Comparison of ENCODE assay signal across 18 mouse cellular contexts in genomic region chrX:77765153-77765552, GRCm38 (mm10). TPM values are rescaled to one million over a fixed set of nuclear protein-coding genes. Genes with fewer than 3 reads are reported as not detected.
DNase-seq lines count a peak whose midpoint lies in the region; ATAC-seq and TF ChIP-seq lines count a peak whose summit lies in the region.
"Had no signal": no experiment of that assay in that cellular context is flagged by ENCODE, and none has a peak within 500 bp of the region (broad histone marks: within the 10 kb centered on the region; RNA-seq: fewer than 3 reads in every experiment).

No protein-coding gene starts in this region.

- POLR2A ChIA-PET in Patski (lab: Charles Lee), result no interaction called here

- H3K27ac ChIP-seq in kidney, adult 2 months (ENCODE audit: insufficient read depth, low read depth, low read length), result no peak overlapping the region
- H3K27ac ChIP-seq: embryonic facial prominence, embryonic 10.5 days; embryonic facial prominence, embryonic 12.5 days had no signal

- H3K4me3 ChIP-seq in kidney, adult 2 months (ENCODE audit: insufficient read depth, low read depth, low read length), result no peak overlapping the region
- H3K4me3 ChIP-seq: embryonic facial prominence, embryonic 10.5 days; embryonic facial prominence, embryonic 12.5 days had no signal

- peaks cover 7% of the 10 kb centered on the region for H3K27me3 ChIP-seq in Patski
- H3K27me3 ChIP-seq in kidney, adult 2 months (replicated peaks; ENCODE audit: control insufficient read depth, insufficient read depth, low read length), result no peaks in the 10 kb centered on the region
- H3K27me3 ChIP-seq: embryonic facial prominence, embryonic 12.5 days had no signal

- peak; percentile 1 for DNase-seq in adrenal gland, postnatal 25 days
- no peak for DNase-seq in adrenal gland, postnatal 10 days
- DNase-seq in MN1 (ENCODE audit: low spot score) (peak; percentile 9), Patski (ENCODE audit: low read depth, low spot score) (no peak)
- DNase-seq in B cell, adult 2 months, result no peak
- no peak for DNase-seq in kidney, adult 2 months
- DNase-seq in gastrocnemius, adult 8-10 months (ENCODE audit: low spot score in 2 of 2), result no peak
- DNase-seq: adrenal gland, adult 8-10 months; cerebellum, adult 11 months; cerebellum, adult 18-20 months; cerebellum, adult 8-10 months; cerebellum, adult 9-11 months; cerebellum, postnatal 14 days had no signal

- H3K36me3 ChIP-seq in kidney, adult 2 months (ENCODE audit: control insufficient read depth, insufficient read depth, low read length), result no peaks in the 10 kb centered on the region; the same call in 1 of the 2 replicates
- H3K36me3 ChIP-seq: embryonic facial prominence, embryonic 12.5 days had no signal

- CTCF ChIA-PET in Patski (lab: Charles Lee), result interaction anchor here (3.3 kb wide), 1 partner anchor 21 kb away, joined by 11 read pairs; no protein-coding TSS in a partner anchor

- 98% methylated on average over 3 of the region's 3 CpGs for WGBS in kidney, adult 2 months

- TF ChIP-seq POLR2A in kidney, adult 2 months (IDR thresholded peaks at IDR 0.05; ENCODE audit: low read depth, low read length), result no peak

- H3K4me1 ChIP-seq in kidney, adult 2 months (ENCODE audit: control insufficient read depth, insufficient read depth, low read length), result no peaks in the 10 kb centered on the region
- H3K4me1 ChIP-seq: embryonic facial prominence, embryonic 10.5 days; embryonic facial prominence, embryonic 12.5 days had no signal

- in situ Hi-C loops in Patski (cut with MboI; ENCODE audit: low pct_unique_long_range_greater_than_20kb), result no loop called here

- peak; percentile 96 for ATAC-seq in Patski
- ATAC-seq: activated CD4-positive, CD25-positive, alpha-beta regulatory T cell, adult 4 months; forebrain, embryonic 14.5 days; forebrain, embryonic 16.5 days had no signal

- TF ChIP-seq CTCF in Patski (IDR thresholded peaks at IDR 0.05), result no peak
- no peak for TF ChIP-seq CTCF in kidney, adult 2 months (conservative IDR thresholded peaks at IDR 0.05; ENCODE audit: insufficient read depth, insufficient read length, low read depth, low read length)

RNA-seq across cellular contexts. Expression of gene Prkx, which starts 30.9 kb away (rescaled TPM):
- total RNA-seq in adrenal gland, postnatal 25 days (2021), result 12.6 and 15.1 TPM in 2 replicates
- 10 to 100 TPM; 12.6 to 14.3 TPM for total RNA-seq in adrenal gland, postnatal 10 days (2021)
- polyA plus RNA-seq in Patski (2021), result 45.4 TPM
- polyA plus RNA-seq in kidney, adult 2 months (2012; rRNA removed), result 6.4 and 7.4 TPM in 2 replicates
- total RNA-seq in gastrocnemius, adult 8-10 months (2022), result 1 to 10 TPM; 7.7 to 8.3 (median 7.9) TPM

Comparison
In these comparisons a context has a peak if more than half of its experiments do, and no peak if none do; other contexts are left out.
1. DNase-seq: peak in adrenal gland, postnatal 25 days (single experiment) and MN1 (single experiment); none in adrenal gland, postnatal 10 days (single experiment), Patski (single experiment), B cell, adult 2 months (0 of 2), kidney, adult 2 months (single experiment) and gastrocnemius, adult 8-10 months (0 of 2).